Mouse (Mus musculus) kidney, embryonic 15.5 days (tissue): ENCODE results near the gene Gm3106. TPM values are rescaled to one million over a fixed set of nuclear protein-coding genes. Genes with fewer than 3 reads are reported as not detected.
"Not testable (repeated sequence)": the region's sequence is repeated elsewhere in the genome, so short reads cannot be mapped to it uniquely, and the experiment has no call there.

Experiments
- ATAC-seq: fragments of 200-750 bp; cut with Nextera tagmentation; replicated peaks from 2 replicates; pipeline ENCODE4 v1.8.0; 2017; ENCODE audit warnings: moderate TSS enrichment; ENCODE audit not compliant: low FRiP score
- H3K27ac ChIP-seq: fragments of 300-500 bp; sonication (generic); 2 replicates; pipeline ENCODE4 v1.5.1; 2015; ENCODE audit warnings: mild to moderate bottlenecking, inconsistent platforms
- H3K27me3 ChIP-seq: fragments of 300-500 bp; sonication (generic); 2 replicates; pipeline ENCODE4 v1.6.1; 2015; ENCODE audit warnings: inconsistent platforms
- H3K36me3 ChIP-seq: fragments of 300-500 bp; sonication (generic); 2 replicates; pipeline ENCODE4 v1.6.1; 2015; ENCODE audit warnings: inconsistent platforms
- H3K4me1 ChIP-seq: fragments of 300-500 bp; sonication (generic); 2 replicates; pipeline ENCODE4 v1.6.1; 2015; ENCODE audit warnings: inconsistent platforms
- H3K4me2 ChIP-seq: fragments of 300-500 bp; sonication (generic); 2 replicates; pipeline ENCODE4 v1.6.1; 2015; ENCODE audit warnings: moderate library complexity, mild to moderate bottlenecking, inconsistent platforms
- H3K4me3 ChIP-seq: fragments of 300-500 bp; sonication (generic); replicated peaks from 2 replicates; pipeline ENCODE4 v1.5.1; 2015; ENCODE audit warnings: mild to moderate bottlenecking, inconsistent platforms
- H3K9ac ChIP-seq: fragments of 300-500 bp; sonication (generic); 2 replicates; pipeline ENCODE4 v1.6.1; 2015; ENCODE audit warnings: mild to moderate bottlenecking, inconsistent platforms
- H3K9me3 ChIP-seq: fragments of 300-500 bp; sonication (generic); replicated peaks from 2 replicates; pipeline ENCODE4 v1.6.1; 2016; ENCODE audit warnings: inconsistent platforms
- WGBS: fragments of 180-500 bp; shearing (Covaris S2); methylation state at CpG from one replicate; pipeline ENCODE4 v1.1.7; 2015; ENCODE audit warnings: mixed read lengths; 5-methylcytosine and 5-hydroxymethylcytosine counted together
- polyA plus RNA-seq: library from polyadenylated mRNA; unstranded; fragments of >200 nt; fragmentation: Nextera tagmentation; extraction: Ambion mirVana; gene quantifications from 2 replicates; pipeline ENCODE4 v1.2.1, GENCODE M21; 2015

Gm3106 gene
- not detected in 2 replicates for polyA plus RNA-seq

DNA sequence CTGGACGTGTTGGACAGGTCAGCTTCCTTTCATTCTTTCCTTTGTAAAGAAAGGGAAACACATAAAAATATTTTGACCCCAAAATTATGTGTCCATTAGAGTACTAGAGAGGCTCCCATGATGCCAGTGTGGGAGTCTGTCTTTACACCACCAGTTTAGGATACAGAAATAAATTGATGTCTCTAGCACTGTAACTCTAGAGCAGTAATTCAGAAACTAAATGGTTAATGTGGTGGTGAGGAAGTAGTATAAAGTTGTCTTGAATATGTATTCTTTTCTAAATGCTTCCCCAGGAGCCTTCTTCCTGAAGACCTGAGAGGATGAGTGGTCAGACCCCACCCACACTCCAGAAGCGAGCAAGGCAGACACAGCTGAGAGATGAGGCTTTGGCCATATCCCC is at the start of gene Gm3106:
TSS of gene Gm3106 (plus strand) at position 301 of the 400 bp plus-strand sequence.
- not testable (repeated sequence) for H3K27ac ChIP-seq, H3K9me3 ChIP-seq, H3K27me3 ChIP-seq, H3K9ac ChIP-seq, H3K4me2 ChIP-seq, H3K4me1 ChIP-seq, H3K4me3 ChIP-seq, H3K36me3 ChIP-seq, ATAC-seq
- 80% methylated on average over 1 of the region's 2 CpGs for WGBS

Other genes with a start within 250 kb of the Gm3106 start
- gene BC061212, start 147.5 kb upstream of the Gm3106 start, polyA plus RNA-seq = not detected in 2 replicates
- not detected in 2 replicates for gene Gm6351, start 141.6 kb upstream of the Gm3106 start, polyA plus RNA-seq
- gene A430089I19Rik, start 88.8 kb downstream of the Gm3106 start, polyA plus RNA-seq = not detected in 2 replicates
- not detected in 2 replicates for gene Gm6502, start 96.4 kb downstream of the Gm3106 start, polyA plus RNA-seq
- gene AA792892, start 121.7 kb downstream of the Gm3106 start, polyA plus RNA-seq = not detected in 2 replicates
- not detected in 2 replicates for gene Gm7682, start 227.8 kb downstream of the Gm3106 start, polyA plus RNA-seq